Mouse (Mus musculus): ENCODE results near the gene Hapln1. TPM values are rescaled to one million over a fixed set of nuclear protein-coding genes. Genes with fewer than 3 reads are reported as not detected.

Hapln1 gene
- not detected in 2 replicates for total RNA-seq (2015; ENCODE audit: low replicate concordance)
- total RNA-seq (2017; ENCODE audit: low replicate concordance) = not detected in 2 replicates

- no peak for ATAC-seq (replicated peaks; ENCODE audit: low FRiP score, poor library complexity, severe bottlenecking)
Observed at GRCm38 (mm10) chr13:89539205-89539886, at the start of gene Hapln1. TSS of gene Hapln1 (plus strand) at chr13:89539796.

DNA sequence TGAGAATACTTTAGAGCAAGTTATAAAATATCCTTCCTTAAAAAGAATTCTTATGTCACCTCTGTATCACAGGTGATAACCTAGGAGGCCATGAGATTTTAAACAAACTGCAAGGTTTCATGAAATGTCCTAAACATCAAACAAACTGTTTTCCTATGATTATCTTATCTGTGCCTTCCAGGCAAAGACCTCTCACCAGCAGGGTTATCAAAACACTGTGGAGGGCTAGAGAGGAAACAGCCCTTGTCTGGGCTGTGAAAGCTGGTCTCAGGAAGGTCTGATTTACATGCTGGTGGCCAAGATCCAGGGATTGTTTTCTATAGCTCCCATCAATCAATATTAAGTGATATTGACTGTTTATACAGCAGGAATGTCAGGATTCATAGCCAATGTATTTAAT is 46.4 kb upstream of the Hapln1 start:
- no peak for ATAC-seq (replicated peaks; ENCODE audit: low FRiP score, poor library complexity, severe bottlenecking)

DNA sequence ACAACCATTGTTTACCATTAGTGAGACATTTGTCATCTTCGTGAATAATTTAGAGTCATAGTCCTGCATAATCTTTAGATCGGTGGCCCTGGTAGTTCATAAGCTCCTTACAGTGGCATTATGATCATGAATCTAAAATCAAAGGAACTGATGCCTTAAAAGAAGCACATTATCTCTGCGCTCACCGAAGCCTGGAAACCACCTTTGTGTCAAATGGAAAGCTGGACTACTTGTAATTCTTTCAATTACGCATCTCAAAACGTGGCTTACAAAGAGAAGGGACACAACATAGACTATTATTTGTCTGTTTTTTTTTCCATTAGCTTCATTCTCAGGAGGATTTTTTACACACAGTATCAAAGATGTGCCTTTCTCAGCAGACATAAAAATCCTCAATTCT is 45.9 kb upstream of the Hapln1 start:
- ATAC-seq (replicated peaks; ENCODE audit: low FRiP score, poor library complexity, severe bottlenecking) = no peak

GRCm38 (mm10) chr13:89496569-89496968 is 43.0 kb upstream of the Hapln1 start:
- no peak for ATAC-seq (replicated peaks; ENCODE audit: low FRiP score, poor library complexity, severe bottlenecking)

DNA sequence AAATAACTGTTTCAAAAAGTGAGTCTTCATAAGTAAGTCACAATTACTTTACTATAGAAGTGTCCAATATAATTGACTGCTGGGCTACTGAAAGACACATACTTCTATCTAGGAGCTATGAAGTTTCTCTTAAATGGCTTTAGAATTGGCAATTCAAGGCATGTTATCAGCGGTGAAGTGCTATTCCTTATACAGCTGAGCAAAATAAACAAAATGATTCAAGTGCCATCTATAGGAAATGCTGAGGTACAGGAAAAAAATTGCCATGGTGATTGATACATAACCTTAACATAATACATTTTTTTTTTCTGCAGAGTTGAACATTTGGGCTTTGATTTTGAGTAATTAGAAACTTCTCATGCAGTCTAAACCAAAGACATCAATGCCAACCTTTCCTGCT is 40.2 kb upstream of the Hapln1 start:
- no peak for ATAC-seq (replicated peaks; ENCODE audit: low FRiP score, poor library complexity, severe bottlenecking)

DNA sequence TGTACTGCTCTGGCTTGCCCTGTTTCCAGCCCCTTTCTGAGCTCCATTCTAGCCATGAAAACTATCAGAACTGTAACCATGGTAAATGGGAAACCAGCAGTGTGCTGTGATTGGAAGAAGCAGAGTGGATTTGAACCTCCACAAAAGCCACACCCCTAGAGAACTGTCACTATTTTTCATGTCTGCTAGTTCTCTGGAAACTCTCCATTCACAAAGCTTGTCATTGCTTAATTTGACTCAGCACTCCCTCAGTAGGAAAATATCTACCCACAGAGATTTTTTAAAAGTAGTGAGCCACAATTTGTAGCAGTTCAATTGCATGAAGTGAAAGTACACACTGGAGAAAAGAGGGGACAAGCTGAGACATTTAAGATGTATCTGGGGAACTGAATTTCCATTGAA is 18.1 kb upstream of the Hapln1 start:
- no peak for ATAC-seq (replicated peaks; ENCODE audit: low FRiP score, poor library complexity, severe bottlenecking)

DNA sequence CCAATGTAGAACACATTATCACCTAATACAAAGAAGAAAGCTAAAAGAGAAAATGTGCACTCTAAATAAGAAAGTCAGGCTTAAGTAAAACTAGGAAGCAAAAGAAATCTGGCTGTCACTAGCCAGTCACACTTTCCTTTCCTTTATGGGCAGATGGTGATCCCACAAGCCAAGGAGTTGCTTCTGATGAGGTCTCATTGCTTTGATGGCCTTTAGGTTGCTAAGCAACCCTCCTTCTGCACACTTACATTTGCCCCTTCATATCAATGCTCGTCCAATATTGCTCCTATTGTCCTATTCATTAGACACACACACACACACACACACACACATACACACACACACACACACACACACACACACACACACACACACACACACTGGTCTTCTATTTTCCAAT is 10.9 kb upstream of the Hapln1 start:
- no peak for ATAC-seq (replicated peaks; ENCODE audit: low FRiP score, poor library complexity, severe bottlenecking)

DNA sequence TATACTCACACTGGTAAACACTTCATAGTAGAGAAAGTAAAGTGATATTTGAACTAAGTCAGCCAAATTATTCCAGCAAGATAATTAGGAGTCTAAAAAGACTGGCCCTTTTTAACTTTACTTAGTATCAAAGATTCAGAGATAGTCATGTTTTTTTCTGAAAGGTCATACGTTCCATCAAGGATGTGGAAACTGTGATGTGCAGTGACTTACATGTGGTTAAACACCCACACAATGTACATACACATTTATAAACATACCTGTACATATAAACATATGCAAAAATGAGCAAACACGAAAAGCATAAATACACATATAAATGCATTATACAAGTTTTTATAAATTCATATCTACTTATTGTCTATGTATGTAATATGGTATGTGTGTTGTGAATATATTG is 9.2 kb upstream of the Hapln1 start:
- ATAC-seq (replicated peaks; ENCODE audit: low FRiP score, poor library complexity, severe bottlenecking) = no peak

- no peak for ATAC-seq (replicated peaks; ENCODE audit: low FRiP score, poor library complexity, severe bottlenecking)
Observed at GRCm38 (mm10) chr13:89539887-89540264, 280 bp downstream of the Hapln1 start.

- no peak for ATAC-seq (replicated peaks; ENCODE audit: low FRiP score, poor library complexity, severe bottlenecking)
Observed at GRCm38 (mm10) chr13:89540301-89540982, 846 bp downstream of the Hapln1 start.

- no peak for ATAC-seq (replicated peaks; ENCODE audit: low FRiP score, poor library complexity, severe bottlenecking)
Observed at GRCm38 (mm10) chr13:89543003-89543402, 3.4 kb downstream of the Hapln1 start.

- ATAC-seq (replicated peaks; ENCODE audit: low FRiP score, poor library complexity, severe bottlenecking) = no peak
Observed at GRCm38 (mm10) chr13:89548203-89548740, 8.7 kb downstream of the Hapln1 start.

DNA sequence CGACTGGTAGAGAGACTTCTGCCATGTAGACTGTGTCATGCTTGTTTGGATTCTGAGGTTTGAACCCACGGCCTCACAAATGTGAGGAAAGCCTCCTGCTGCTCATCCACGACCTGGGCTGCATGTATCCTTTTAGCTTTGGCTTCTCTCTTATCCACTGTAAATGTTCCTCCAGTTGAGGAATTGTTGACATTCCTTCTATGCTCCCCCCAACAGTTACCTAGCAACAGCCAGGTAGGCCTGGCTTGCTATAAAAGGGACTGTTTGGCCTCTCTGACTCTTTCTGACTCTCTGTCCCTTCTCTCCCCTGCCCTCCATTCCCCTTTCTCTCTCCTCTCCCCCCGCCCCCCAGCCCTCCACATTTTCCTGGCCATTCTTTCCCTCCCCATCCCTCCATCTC is 9.9 kb downstream of the Hapln1 start:
- ATAC-seq (replicated peaks; ENCODE audit: low FRiP score, poor library complexity, severe bottlenecking) = no peak

DNA sequence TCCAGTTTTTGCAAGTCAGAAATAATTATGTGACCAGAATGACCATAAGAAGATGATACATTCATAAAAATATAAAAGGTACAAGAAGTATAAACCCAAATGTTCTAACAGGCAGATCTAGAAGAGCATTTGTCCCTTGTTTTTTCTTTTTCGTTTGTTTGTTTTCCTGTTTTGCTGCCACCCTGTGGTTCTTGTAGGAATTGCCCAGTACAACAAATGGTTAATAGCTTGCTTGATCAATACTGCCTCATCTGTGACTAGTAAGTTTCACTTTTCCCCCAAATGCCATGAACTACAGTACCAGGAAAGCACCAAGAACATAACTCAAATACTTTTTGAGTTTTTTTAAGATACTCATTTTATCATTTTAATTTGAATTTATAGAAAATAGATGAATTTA is 11.9 kb downstream of the Hapln1 start:
- ATAC-seq (replicated peaks; ENCODE audit: low FRiP score, poor library complexity, severe bottlenecking) = no peak

DNA sequence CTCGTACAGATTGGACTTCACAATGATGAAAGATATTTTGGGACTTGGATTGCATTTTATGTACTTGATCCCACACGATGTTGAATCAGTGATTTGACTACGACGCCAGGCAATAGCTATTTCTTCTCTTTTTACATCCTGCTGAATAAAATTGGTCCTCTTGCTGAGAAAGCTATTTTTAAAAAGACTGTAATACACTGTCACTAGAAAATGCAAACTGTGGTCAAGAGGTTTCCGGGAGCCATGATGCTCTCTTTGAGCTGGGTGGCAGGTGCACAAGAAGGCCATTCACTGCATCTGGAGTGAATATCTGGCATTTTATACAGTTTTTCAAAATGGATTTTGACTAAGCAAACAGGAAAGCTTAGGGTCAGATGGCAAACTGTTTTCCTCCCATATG is 24.9 kb downstream of the Hapln1 start:
- ATAC-seq (replicated peaks; ENCODE audit: low FRiP score, poor library complexity, severe bottlenecking) = no peak

DNA sequence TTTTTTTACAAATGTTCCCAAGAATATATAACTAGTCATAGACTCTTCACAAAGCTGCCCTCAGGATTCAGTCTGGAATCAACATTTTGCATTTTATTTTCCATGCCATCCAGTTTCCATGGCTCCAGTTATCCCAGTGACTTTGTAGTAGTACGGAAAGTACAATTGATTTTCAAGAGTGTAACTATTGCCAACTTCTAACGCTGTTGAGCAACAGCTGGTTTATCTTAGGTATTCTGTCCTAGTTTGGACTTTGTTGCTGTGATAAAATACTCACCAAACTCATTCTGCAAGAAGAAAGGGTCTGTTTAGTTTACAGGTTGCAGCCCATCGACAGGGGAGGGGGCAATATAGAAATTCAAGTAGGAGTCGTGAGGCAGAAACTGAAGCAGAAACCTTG is 26.7 kb downstream of the Hapln1 start:
- no peak for ATAC-seq (replicated peaks; ENCODE audit: low FRiP score, poor library complexity, severe bottlenecking)

GRCm38 (mm10) chr13:89579115-89579514 is 39.5 kb downstream of the Hapln1 start:
- ATAC-seq (replicated peaks; ENCODE audit: low FRiP score, poor library complexity, severe bottlenecking) = no peak

DNA sequence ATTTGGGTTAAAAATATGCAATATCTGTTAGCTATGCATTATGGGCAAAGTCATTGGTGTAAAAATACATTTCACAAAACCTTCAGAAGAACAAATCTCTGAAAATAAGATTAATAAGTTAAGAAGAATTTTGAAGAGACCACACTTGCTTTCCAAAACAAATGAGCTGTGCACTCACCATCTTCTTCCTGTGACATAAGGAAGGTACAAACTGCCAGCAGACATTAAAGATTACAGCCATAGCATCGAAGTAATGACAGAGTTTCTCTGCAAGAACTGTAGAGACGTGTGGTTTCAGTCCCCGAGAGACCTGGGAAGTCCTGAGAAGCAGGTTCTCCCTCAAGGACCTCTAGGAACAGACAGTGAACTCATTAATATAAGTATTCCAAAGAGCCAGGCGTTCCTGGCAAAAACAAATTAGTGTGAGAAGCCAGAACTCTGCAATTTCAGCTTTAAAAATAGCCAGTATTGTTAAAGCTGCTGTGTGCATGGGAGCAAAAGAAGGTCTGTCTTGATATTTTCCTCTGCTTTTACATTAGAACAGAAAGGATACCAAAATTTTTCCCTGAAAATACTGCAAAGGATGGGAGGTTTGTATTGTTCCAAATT is 43.6 kb downstream of the Hapln1 start:
- no peak for ATAC-seq (replicated peaks; ENCODE audit: low FRiP score, poor library complexity, severe bottlenecking)

DNA sequence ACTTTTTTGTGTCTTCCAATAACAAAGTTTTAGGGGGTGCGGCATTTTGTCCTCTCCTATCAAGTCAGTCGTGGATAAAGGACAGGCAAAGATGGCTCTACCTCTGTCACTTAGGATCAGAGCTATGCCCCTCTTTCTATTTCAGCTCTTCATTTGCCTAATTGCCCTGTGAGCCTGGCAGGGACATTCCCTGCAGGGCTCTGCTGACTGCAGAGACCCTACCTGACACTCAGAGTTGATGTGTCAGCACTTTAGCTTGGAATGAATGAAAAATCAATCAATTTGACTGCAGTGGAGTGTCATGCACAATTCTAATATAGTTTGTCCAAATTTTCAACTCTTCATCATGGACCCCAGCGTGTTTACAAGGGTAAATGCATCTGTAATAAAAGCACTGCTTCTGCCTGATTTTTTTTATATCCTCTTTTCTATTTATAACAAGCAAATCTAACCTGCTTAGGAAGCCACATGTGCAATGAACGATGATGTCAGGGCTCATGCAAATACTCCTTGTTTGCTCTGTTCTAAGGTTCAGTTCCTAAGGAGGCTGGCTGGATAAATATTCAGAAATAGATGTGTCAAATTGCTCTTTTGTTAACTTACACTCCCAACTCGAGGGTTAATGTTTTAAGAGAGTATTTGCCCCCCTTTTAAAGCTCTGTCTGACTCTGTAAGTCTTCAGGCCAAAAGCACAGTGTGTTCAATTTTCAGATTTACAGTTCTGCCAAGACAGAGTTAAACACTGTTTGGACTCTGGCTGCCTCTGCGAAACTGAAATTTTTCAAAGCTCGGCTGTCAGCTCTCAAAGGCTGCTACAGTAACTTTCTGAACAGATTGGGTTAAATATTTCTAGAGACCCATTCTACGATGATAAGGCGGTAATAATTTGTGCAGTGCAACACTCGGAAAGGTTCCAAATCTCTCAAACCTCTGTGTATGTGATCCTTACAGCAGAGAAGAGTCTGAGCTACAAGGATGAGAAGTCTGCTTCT is 44.4 kb downstream of the Hapln1 start:
- ATAC-seq (replicated peaks; ENCODE audit: low FRiP score, poor library complexity, severe bottlenecking) = no peak

GRCm38 (mm10) chr13:89585144-89585543 is 45.5 kb downstream of the Hapln1 start:
- no peak for ATAC-seq (replicated peaks; ENCODE audit: low FRiP score, poor library complexity, severe bottlenecking)

Data from erythroblast, adult 5-6 weeks (primary cell).